Mouse (Mus musculus) heart, postnatal 0 days (tissue): ENCODE data around the gene Ogfod3.

Experiments
- CTCF ChIP-seq: IDR thresholded peaks from 2 replicates; pipeline ENCODE4 v1.5.1; 2016; ENCODE audit warnings: antibody characterized with exemption, control low read depth, low read depth
- EP300 ChIP-seq: IDR thresholded peaks from 2 replicates; pipeline ENCODE4 v1.6.1; 2016; ENCODE audit warnings: antibody characterized with exemption, low read depth

DNA sequence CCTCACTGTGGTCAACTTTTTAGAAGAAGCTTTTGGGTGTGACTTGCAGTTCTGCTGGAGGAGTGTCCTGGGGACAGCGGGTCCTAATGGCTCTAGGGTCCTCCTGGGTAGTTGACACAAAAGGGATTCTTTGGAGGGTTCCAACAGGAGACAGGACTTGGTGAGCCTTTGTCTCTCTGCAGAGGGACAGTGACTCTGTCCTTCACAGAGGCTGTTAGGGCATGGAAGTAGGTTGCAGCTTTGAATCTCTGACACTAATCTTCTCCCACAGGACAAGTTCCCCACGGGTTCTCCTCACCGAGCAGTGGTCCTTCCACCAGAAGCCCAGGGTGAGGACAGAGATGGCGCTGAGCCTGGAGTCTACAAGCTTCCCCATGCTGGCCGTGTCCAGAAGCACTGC, 44.5 kb downstream of the Ogfod3 start, which contains the start of gene Uts2r:
- TF ChIP-seq CTCF (no peak), EP300 (no peak)
